Mouse (Mus musculus): ENCODE data around the gene Disp2.

- TF ChIP-seq GATA1 (IDR thresholded peaks at IDR 0.05; ENCODE audit: borderline replicate concordance, low read length) (no peak), FLI1 (IDR thresholded peaks at IDR 0.05; ENCODE audit: low read length) (no peak)
Measured at GRCm38 (mm10) chr2:118754143-118754542, 25.4 kb upstream of the Disp2 start.

All from megakaryocyte, embryonic 14.5 days (primary cell).